Mouse (Mus musculus) G1E-ER4 (cell line): ENCODE results near the gene Itga6. TPM values are rescaled to one million over a fixed set of nuclear protein-coding genes. Genes with fewer than 3 reads are reported as not detected.

ENCODE experiments used
- GATA1 ChIP-seq: IDR thresholded peaks from one replicate; pipeline ENCODE4 v1.8.0; 2012; ENCODE audit warnings: low read length, inconsistent platforms
- polyA plus RNA-seq: library from polyadenylated mRNA; stranded (reverse); fragments of >175 nt; gene quantifications from 2 replicates; pipeline ENCODE4 v1.2.3, GENCODE M21; 2012

Gene Itga6
- polyA plus RNA-seq, 1 experiment = 0.10 TPM

DNA sequence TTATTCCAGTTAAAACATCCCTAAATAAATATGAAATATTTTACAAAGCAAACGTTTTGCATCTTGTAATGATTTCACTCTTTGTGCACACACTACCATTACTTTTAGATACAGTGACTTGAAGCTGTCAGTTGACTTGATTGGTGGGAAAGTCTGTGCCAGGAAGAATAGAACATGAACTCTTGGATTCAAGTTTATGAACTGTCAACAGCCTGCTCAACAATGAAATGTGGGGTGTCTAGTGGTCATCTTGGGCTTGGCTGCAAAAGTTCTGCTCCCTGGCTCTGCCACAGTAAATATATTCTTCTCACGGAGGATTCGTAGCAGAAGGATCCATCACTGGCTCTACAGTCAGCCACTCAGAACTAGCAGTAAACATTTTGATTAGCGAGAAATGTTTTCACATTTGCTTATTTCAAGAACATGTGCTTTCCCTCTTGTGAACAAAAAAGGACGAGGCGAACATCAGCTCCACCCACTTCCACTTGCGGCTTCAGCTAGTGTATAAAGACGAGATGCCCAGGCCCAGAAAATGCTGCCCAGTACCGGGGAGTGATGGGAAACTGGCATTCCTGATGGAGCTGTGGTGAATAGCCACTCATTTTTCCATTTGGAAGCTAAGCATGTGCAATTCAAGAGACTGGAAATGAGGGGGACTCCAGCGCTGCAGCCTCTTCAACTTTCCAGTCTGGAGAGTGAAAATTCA lies 29.0 kb downstream of the Itga6 start:
- no peak for TF ChIP-seq GATA1

- TF ChIP-seq GATA1 = no peak
These were observed 29.8 kb downstream of the Itga6 start for GRCm38 (mm10) chr2:71775201-71775611.

- TF ChIP-seq GATA1 = no peak
These were observed 34.0 kb downstream of the Itga6 start for GRCm38 (mm10) chr2:71779266-71779888.

- TF ChIP-seq GATA1 = no peak
These were observed 34.6 kb downstream of the Itga6 start for GRCm38 (mm10) chr2:71780016-71780415.

GRCm38 (mm10) chr2:71785260-71785659 lies 39.8 kb downstream of the Itga6 start:
- no peak for TF ChIP-seq GATA1

- no peak for TF ChIP-seq GATA1
These were observed 40.6 kb downstream of the Itga6 start for GRCm38 (mm10) chr2:71786060-71786459.

DNA sequence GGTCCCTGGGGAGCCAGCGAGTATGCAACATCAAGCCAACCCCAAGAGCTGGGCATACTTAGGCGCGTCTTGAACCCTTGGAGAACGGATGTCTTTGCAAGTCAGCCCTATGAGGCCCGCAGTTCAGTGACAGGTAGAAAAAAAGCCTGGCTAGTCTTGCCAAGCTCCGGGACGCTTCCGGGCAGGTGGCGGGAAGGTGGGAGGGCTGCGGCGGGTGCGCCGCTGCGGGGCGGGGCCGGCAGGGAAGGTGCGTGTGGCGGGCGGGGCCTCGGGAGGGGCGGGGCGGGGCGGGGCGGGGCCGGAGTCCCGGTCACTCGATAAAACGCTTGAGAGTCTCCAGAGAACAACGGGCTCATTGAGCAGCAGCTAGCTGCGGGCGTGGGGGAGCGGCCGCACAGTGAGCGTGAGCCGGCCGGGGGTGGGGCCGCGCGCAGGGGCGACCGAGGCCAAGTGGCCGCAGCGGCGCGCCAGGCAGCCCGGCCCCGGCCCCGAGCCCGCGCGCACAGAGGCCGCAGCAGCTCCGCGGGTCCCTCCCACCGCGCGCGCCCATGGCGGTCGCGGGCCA lies 41.3 kb downstream of the Itga6 start:
- TF ChIP-seq GATA1 = no peak

DNA sequence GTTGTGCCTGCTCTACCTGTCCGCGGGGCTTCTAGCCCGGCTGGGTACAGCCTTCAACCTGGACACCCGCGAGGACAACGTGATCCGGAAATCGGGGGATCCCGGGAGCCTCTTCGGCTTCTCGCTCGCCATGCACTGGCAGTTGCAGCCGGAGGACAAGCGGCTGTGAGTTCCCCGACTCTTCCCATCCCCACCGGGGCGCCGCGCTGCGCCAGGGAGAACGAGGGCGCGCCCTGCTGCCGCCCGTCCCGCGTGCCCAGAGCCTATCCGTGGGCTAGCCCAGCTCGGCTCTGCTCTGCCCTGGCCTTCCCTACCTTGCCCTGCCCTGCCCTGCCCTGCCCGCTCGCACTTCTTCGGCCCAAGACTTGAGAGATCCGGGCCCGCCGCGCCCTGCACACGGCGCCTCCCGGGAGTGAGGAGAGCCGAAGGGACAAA lies 41.8 kb downstream of the Itga6 start:
- no peak for TF ChIP-seq GATA1

DNA sequence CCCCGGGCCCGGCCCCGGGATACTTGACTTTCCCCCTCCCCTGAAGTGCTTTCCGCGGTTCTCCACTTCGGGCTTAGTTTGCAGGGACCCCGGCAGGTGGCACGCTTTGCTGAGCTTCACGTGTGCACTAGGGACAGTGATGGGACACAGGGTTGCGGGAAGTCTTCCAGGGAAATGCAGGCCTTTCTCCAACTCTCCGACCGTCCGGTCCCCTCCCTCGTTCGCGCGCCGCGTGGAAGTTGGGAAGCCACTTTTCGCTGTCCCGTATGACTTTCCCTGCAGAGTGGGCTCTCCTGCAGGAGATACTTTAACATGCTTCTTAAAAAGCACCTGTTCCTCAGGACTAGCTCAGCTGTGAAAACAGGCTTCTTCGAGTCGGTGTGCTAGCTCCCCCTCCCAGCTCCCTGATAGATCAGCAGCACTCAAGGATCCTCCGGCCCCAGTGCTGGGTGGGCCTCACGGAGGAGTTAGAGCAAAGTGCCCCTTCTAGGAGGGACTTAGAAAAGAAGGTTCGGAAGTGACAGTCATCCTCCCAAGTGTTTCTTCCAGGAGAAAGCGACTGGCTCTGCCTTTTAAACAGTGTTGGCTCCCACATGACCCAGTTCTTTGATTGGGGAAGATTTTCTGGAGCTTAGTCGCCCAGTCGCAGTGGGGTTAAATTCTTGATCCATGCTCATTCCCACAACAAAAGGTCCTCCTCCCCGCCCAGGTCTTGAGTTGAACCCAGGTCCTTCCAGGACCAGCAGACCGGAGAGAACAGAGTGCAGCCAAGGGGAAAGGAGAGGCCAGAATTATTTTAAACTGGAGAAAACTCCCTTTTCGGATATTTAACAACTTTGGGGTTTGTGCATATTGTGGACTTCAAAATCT lies 42.4 kb downstream of the Itga6 start:
- TF ChIP-seq GATA1 = no peak

- no peak for TF ChIP-seq GATA1
These were observed 45.3 kb downstream of the Itga6 start for GRCm38 (mm10) chr2:71790752-71791151.

GRCm38 (mm10) chr2:71791203-71791602 lies 45.8 kb downstream of the Itga6 start:
- no peak for TF ChIP-seq GATA1

- no peak for TF ChIP-seq GATA1
These were observed 48.7 kb downstream of the Itga6 start for GRCm38 (mm10) chr2:71794139-71794538.

DNA sequence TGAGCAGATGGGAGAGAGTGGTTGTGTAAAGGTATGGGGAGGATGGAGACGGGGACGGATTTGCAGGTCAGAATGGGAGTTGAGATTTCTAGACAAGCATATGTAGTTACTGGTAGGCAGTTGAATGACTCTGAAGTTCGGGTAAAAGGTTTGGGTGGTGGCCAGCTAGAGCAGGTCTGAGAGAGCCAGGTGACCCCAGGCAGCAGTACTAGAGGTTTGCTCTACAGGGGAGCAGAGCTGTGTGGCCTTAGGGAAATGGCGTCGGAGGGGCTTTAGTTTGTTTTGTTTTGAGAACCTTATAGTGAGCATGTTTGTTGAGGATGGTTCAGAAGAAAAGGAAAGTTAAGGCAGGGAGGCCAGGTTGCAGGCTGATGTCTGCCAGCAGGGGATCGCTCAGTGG lies 51.4 kb downstream of the Itga6 start:
- no peak for TF ChIP-seq GATA1

DNA sequence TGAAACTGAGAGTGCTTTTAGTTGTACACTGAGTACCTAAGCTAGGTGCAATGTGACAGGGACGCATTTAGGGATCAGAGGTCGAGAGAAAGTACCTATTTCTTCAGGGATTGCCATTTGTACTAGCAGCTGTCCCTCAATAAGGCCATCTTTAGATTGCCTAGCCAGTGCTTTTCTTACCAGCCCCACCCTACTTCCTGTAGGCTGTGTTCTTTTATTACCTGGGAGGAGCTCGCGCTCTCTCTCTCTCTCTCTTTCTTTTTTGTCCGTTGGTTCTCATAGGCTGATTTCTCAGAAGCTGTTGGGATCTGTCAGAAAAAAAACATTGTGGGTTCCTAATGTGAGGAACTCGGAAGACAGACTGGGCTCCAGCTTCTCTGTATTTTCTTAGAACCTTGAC lies 55.4 kb downstream of the Itga6 start:
- TF ChIP-seq GATA1 = no peak

GRCm38 (mm10) chr2:71801691-71802090 lies 56.3 kb downstream of the Itga6 start:
- TF ChIP-seq GATA1 = no peak

- no peak for TF ChIP-seq GATA1
These were observed 56.7 kb downstream of the Itga6 start for GRCm38 (mm10) chr2:71802131-71802530.
